Mouse (Mus musculus) bone marrow macrophage, adult 2 months (primary cell): ENCODE results near the gene Pcbp2.

Experiments used
- CTCF ChIP-seq: IDR thresholded peaks from 2 replicates; pipeline ENCODE4 v1.5.1; 2012; ENCODE audit warnings: low read depth, mild to moderate bottlenecking, low read length, moderate library complexity
- POLR2A ChIP-seq: IDR thresholded peaks from 2 replicates; pipeline ENCODE4 v1.6.1; 2012; ENCODE audit warnings: mild to moderate bottlenecking, low read depth, low read length, borderline replicate concordance

DNA sequence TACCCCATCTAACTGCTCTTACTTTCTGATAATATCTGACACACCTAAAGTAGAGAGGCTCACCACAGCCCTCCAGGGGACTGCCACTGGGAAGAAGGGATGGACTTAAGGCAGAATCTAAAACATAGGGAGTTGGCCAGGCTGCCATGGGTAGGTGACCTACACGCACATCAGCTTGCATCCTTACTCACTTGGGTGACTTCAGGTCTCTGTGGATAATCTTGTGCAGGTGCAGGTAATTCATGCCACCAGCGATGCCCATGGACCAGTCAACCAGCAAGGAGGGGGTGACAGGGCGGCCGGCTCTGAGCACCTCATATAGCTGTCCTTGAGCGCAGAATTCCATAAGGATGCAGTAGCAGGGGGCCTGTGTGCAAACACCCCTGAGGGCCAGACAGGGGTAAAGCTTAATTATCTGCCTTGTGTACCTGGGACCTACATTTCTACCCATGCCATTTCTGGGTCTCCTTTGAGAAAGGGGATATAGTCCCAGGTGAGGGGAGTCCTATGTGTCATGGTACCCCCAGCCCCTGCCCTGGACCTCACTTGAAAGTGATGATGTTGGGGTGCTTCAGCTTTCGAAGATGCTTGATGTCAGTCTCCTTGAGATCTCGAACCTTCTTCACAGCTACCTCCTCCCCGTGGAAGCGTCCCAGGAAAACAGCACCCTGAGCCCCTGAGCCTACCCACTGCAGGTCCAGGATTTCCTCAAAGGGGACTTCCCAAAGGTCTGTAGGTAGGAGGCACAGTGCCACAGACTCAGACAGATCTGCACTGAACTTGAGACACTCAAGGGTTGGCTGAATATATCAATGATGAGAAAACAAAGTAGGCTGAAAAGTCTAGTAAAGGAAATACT lies 33.8 kb downstream of the Pcbp2 start:
- no peak for TF ChIP-seq POLR2A
- no peak for TF ChIP-seq CTCF
